Mouse (Mus musculus) lung, adult 2 months (tissue): ENCODE data around the gene Ctsw. TPM values are rescaled to one million over a fixed set of nuclear protein-coding genes. Genes with fewer than 3 reads are reported as not detected.

Experiments used
- DNase-seq: peaks from one replicate; pipeline ENCODE4 v3.0.0; 2022
- H3K4me1 ChIP-seq: fragments of 200-500 bp; 2 replicates; pipeline ENCODE4 v1.6.1; 2011; ENCODE audit warnings: low read length; ENCODE audit not compliant: control insufficient read depth, insufficient read depth
- H3K4me3 ChIP-seq: fragments of 200-500 bp; replicated peaks from 2 replicates; pipeline ENCODE3; 2011; ENCODE audit warnings: low read depth, mild to moderate bottlenecking, control low read depth, low read length; ENCODE audit errors: extremely low read depth
- CTCF ChIP-seq: fragments of 200-500 bp; IDR thresholded peaks from 2 replicates; pipeline ENCODE4 v1.5.1; 2011; ENCODE audit warnings: mild to moderate bottlenecking, low read length, control low read depth; ENCODE audit not compliant: insufficient read depth
- POLR2A ChIP-seq: fragments of 200-500 bp; IDR thresholded peaks from 2 replicates; pipeline ENCODE4 v1.6.1; 2011; ENCODE audit warnings: low read depth, mild to moderate bottlenecking, control low read depth, low read length, borderline replicate concordance; ENCODE audit errors: extremely low read depth
- WGBS: fragments of 180-500 bp; shearing (Covaris S2); methylation state at CpG from one replicate; pipeline ENCODE4 v1.1.7; 2018; 5-methylcytosine and 5-hydroxymethylcytosine counted together
- polyA plus RNA-seq: library from polyadenylated mRNA; depleted of rRNA; stranded (reverse); fragments of >200 nt; gene quantifications from 2 replicates; pipeline ENCODE4 v1.2.3, GENCODE M21; 2012

The Ctsw gene
- polyA plus RNA-seq, 1 experiment = 4.9 TPM

DNA sequence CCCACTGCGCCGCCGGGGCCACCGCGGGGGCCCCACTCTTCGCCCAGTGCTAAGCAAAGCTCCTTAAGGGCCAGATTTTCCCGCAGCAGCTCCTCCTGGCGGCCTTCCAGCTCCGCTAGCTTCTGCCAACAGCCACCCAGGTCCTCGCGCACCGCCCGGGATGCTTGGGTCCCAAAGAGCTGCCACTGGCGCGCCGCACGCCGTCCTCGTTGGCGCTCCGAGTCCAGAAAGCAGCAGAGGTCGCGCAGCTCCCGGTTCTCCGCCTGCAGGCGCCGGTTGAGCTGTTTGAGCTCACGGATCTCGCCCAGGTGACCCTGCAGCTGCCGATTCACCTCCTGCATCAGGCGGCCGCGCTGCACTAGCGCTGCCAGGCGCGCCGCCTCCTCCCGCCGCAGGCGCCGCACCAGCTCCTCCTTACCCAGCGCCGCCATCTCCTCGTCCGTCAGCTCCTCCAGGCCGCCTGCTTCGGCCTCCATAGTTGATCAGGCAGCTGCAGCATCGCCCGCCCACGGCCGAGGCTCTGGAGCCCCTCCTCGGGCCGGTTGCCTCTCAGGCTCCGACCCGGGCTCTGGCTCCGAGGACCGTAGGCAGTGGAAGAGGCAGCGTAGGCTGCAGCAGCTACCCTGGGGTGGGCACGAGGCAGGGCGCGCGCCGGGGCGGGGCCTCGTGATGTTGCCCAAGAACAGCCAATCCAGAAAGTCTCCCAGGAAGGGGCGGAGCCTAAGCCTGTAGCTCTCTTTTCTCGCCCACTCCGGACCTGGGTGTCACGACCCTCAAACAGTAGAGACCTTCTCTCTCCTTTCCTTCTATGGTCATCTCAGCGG is 11.2 kb downstream of the Ctsw start:
- WGBS = under 1% methylated on average over 69 of the region's 70 CpGs

DNA sequence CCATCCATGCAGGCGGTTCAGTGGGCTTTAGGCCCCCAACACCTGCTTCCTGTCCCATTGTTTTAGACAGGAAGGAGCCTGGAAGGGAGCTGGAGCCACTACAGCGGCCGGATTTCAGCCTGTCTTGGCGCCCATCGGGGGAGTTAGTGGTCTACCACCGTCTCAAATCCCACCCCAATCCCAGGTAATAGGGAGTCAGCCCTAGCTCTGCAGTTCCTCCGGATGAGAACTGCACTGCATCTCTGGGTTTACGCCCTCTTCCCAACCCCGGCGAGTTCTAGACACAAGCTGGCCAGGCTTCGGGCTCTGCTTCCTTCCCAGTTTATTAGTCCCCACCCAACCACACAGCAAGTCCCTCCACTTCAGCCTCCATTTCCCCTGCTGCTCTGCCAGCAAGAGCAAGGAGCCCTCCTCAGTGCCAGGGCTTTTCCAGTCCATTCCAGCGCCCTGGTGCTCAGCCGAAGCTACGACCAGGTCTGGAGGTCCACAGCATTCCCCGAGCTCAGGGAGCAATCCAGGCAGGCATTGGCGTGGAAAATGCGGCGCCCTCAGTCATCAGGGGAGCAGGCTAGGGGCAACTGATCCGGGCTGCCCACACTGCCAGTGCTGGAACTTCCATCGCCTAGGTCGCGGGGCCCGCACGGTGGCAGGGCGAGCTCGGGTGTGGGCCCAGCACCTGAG is 11.9 kb downstream of the Ctsw start:
- no peak for TF ChIP-seq CTCF
- TF ChIP-seq POLR2A = peak; percentile 67; the same call in 1 of the 2 replicates
- Histone ChIP-seq H3K4me3 (peak overlapping the region; percentile 97), H3K4me1 (peaks cover 3% of the 10 kb centered on the region; the same call in 1 of the 2 replicates)
- DNase-seq = peak; percentile 49
- 4% methylated on average over 26 of the region's 26 CpGs for WGBS

More for the DNA sequence above, 11.2 kb downstream of the Ctsw start:
- peaks cover 3% of the 10 kb centered on the region; the same call in 1 of the 2 replicates for H3K4me1 ChIP-seq
- TF ChIP-seq POLR2A = peak; percentile 94; the same call in 1 of the 2 replicates
- TF ChIP-seq CTCF = no peak
- peak overlapping the region; percentile 97 for H3K4me3 ChIP-seq
- peak; percentile 94 for DNase-seq

DNA sequence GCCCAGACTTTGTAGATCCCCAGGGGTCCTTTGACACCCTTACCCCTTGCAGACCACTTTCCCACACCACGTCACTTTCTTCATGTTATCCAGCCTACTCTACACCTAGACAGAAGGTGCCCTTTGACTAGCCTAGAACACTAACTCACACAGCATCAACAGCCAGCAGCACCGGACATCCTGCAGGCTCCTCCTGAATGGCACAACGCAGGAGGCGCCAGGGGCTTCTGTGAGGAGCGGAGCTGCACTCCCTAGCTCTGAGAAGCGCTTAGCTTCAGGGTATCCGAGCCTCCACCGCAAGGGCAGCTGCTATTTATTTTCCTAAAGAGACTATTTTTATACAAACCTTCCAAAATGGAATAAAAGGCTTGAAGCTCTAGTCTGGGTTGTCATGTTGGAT is 12.7 kb downstream of the Ctsw start:
- peak; percentile 6 for DNase-seq
- 52% methylated on average over 8 of the region's 8 CpGs for WGBS
- Histone ChIP-seq H3K4me1 (peaks cover 3% of the 10 kb centered on the region; the same call in 1 of the 2 replicates), H3K4me3 (peak overlapping the region; percentile 97)
- TF ChIP-seq POLR2A (no peak), CTCF (no peak)

DNA sequence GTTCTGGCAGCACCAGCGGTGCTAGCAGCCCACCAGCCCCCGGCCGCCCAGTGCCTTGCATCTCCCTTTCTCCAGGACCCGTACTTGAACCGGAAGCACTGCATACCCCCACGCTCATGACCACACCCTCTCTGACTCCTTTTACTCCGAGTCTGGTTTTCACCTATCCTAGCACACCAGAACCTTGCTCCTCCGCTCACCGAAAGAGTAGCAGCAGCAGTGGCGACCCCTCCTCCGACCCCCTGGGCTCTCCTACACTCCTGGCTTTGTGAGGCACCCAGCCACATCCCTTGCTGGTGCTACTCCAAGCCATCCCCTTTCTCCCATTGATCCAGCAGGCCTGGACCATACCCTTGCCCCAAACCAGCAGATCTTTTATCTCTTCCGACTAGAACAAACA is 13.3 kb downstream of the Ctsw start:
- TF ChIP-seq POLR2A (no peak), CTCF (no peak)
- Histone ChIP-seq H3K4me3 (no peak overlapping the region), H3K4me1 (peaks cover 3% of the 10 kb centered on the region; the same call in 1 of the 2 replicates)
- WGBS = 46% methylated on average over 12 of the region's 12 CpGs
- no peak for DNase-seq

DNA sequence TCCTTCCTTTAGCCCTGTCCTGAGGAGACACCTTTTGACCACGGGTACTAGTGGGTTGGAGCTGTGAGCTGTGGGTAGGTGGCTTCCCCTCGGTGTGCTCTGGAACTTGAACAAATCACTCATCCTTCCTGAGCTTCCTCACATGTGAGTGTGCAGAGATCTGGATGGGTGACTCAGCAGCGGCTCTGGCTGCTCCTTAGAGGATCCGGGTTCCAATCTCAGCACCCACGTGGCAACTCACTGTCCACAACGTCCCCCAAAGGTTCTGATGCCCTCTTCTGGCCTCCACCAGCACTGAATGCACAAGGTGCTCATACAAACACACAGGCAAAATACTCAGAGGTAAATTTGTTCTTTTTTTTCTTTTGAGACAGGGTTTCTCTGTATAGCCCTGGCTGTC is 16.5 kb downstream of the Ctsw start:
- TF ChIP-seq CTCF = 0 out of 2 replicates have a peak, but pooled peaks have one; percentile 2
- 0 out of 2 replicates have a peak, but pooled peaks have one; percentile 11 for TF ChIP-seq POLR2A
- DNase-seq = peak; percentile 2
- H3K4me1 ChIP-seq = peaks cover 8% of the 10 kb centered on the region
- no peak overlapping the region for H3K4me3 ChIP-seq
- WGBS = 61% methylated on average over 6 of the region's 6 CpGs

DNA sequence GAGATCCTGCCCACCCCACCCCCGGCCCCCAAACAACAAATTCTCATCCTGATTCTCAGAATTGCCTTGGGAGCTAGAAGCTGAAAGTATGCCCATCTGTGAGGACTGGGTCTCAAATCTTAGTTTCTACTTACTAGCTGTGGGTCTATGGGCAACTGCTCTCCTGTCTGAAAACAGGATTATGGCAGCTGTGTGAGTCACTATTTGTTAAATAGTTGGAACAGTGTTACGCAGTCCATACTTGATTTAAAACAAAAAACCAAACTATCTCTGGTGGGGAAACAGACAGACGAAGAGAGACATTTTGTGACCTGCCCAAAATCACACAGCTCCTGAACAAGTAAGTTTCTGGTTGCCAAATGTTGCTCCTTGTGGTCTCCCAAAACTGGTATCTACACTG is 18.6 kb downstream of the Ctsw start:
- DNase-seq = no peak
- peaks cover 8% of the 10 kb centered on the region for H3K4me1 ChIP-seq
- H3K4me3 ChIP-seq = no peak overlapping the region
- TF ChIP-seq POLR2A = no peak
- TF ChIP-seq CTCF = no peak
- WGBS = 78% methylated on average over 3 of the region's 3 CpGs

DNA sequence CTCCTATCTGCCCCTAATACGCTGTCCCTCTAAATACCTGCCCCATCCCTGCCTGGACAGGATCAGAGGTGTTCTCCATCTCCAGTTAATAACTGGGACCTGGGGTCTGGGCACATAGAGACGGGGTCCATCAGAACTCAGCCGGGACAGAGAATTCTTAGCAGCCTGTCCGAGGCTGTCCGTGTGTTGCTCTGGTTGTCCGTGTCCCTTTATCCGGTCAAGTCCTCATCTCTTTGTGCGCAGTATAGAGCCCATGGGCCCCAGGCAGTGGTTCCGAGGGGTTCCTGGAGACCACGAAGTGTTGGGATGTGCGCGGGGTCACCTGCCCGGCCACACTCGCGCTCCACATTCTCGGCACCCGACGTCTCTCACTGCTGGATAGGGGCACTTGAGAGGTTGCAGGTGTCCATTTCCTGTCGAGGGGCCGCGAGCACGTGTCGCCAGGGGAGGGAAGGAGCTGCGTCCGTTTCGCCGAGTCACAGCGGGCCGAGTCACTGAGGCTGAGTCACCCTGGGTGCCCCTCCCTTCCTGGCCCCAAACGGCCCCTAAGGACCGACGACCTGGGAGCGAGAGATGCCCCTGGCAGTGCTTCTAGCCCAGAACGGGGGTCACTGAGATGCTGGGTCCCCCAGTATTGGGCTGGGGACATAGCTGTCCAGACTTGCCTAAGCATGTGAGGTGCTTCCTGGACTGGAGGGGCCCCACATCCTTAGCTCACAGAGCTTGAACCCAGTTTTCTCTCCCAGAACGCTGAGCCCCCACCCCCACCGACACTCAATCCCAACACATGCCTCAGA is 19.8 kb downstream of the Ctsw start:
- TF ChIP-seq CTCF (no peak), POLR2A (no peak)
- 5% methylated on average over 36 of the region's 36 CpGs for WGBS
- peak overlapping the region; percentile 4 for H3K4me3 ChIP-seq
- peak; percentile 10 for DNase-seq
- peaks cover 8% of the 10 kb centered on the region for H3K4me1 ChIP-seq

DNA sequence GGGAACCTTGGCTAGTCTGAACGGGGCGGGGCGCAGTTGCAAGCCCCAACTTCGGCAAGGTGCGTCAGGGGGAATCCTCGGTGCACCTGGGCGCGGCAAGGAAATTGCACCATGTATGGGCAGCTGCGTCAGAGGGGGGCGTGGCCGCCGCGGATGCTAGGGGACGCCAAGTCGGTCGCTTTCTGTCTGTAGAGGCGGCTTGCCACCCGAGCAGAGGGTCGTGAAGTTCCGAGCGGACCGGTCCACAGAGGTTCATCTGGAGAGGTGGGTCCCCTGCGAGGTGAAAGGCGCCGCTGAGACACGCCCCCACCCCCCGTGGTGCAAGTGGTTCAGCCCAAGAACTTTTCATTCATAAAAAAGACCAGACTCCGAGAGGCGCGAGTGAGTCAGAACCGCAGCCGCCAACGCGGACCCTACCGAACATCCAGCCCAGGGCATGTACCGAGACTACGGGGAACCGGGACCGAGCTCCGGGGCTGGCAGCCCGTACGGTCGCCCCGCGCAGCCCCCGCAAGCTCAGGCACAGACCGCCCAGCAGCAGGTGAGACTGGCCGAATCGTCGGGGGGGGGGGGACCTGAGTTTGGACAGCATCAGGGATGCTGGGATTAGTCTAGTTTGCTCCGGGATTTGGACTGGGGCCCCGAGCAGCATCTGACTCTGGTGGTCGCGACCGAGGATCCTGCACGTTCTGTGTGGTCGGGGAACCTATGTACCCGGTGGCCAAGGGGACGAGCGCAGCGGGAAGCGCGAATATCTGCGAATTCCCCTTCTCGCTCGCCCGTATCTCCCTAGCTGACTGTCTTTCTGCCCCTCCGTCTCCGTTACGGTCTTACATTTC is 20.6 kb downstream of the Ctsw start, which contains the start of gene Fosl1:
Fosl1 (plus strand) TSS at position 33 of the 839 bp plus-strand sequence.
- WGBS = 1% methylated on average over 70 of the region's 70 CpGs
- peak within 1 kb of the TSS; percentile 63 for H3K4me3 ChIP-seq
- DNase-seq = peak; percentile 80
- no peak for TF ChIP-seq CTCF
- no peak for TF ChIP-seq POLR2A
- H3K4me1 ChIP-seq = peaks cover 8% of the 10 kb centered on the region
